Mouse (Mus musculus): ENCODE data around the gene Acox2.
A peak's percentile ranks its signal among the peaks of the same experiment; 100 is the strongest.
"Not testable (repeated sequence)": the region's sequence is repeated elsewhere in the genome, so short reads cannot be mapped to it uniquely, and the experiment has no call there.

Gene Acox2

DNA sequence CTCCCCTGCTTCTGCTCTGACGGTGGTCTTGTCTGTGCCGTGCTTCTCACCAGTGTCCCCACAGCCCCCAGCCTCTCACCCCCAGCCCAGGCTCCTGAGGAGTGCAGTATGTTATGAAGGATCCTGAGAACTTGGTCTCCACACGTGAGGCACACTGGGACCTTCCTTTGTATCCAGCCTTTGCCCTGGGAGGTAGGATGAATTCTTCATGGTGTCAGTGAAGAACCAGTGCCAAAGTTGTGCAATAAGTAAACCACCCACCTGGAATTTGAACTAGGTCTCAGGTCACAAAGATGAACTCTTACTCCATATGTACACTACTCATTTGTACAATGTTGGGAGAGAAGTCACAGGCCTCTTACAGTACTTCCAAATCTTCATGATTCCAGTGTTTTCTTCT is at the start of gene Acox2:
Acox2 (minus strand) TSS at position 188 of the 400 bp plus-strand sequence.
- no peak for DNase-seq

DNA sequence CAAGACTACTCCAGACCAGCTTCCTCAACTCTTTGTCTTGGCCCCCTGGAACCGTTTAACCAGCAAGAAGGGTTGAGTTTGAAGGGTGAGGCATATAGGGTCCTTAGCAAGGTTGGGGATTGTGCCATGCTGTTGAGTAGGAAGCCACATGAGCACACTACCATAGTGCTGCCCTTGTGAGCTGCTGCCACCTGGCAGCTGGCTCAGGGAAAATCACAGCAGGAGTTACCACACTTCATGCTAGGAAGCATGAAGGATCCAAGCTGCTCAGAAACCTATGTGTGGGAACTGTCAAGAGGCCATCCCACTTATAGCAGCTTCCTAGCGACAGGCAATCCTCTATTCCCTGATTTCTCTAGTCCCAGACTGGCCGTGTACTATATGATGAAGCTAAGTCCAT is 49.5 kb upstream of the Acox2 start:
- DNase-seq, result no peak

DNA sequence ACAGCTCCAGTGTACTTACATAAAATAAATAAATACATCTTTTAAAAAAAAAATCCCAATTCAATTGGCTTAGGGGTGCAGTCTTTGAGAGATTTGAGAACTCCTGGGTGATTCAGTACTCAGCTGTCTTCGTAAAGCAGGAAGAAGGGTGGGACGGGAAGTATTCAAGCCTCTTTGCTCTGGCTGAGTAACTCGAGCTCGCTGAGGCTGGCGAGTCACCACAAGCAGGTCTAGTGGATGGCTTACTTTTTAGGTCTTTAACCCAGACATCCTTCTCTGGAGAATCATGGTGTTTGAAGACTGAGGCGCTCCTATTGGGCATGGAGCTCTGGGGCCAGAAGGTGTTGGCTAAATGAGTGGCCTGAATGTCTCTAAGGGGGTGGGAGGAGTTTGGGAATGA is 47.7 kb upstream of the Acox2 start:
- DNase-seq, result no peak

DNA sequence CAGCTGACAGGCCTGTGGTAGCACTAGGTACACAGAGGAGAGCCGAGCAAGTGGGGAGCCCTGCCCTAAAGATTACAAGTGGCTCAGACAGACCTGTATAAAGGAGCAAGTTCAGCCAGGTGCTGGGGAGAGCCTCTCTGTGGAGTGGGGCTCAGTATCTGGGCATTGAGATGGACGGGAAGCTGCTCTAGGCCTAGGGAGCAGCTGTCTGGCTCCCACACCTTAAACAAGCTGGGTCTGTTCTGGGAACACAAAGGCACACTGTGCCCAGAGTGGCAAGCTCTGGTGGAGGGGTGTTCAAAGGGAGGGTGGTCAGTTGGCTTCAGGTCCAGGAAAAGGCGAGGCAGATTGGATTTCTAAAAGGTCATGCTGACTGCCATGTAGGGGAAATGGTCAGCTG is 45.9 kb upstream of the Acox2 start:
- DNase-seq, result no peak

DNA sequence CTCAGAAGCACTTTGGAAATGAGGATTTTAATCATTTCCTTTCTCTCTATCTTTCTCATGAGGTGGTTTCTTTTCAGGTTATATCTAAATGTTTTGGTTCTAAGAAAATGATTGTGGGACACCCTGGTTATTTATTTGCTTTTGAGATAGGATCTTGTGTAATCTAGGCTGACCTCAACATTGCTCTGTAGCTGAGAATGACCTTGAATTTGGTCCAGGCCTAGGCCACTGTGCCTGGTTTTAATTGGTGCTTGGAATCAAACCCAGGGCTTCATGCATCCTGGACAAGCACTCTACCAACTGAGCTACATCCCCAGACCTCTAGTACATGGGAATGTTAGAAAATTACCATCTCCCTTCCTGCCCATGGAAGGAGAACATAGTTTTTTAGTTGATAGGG is 44.9 kb upstream of the Acox2 start:
- DNase-seq, result no peak

DNA sequence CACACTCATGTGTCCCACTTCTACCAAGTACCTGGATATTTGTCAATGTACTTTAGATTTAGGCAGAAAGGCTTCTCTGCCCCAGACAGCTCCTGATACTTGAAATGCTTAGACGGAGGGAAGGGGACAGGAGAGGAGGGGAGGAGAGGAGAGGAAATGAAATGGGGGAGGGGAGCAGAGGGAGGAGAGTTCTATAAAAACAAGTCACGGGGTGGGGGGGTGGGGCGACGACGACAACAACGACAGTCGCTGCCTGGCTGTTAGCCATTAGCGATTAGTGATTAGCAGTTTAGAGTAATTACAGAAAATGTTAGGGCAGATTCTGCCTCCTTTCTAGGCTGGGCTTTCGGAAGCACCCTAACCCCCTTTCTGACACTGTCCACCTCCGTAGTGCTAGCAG is 43.5 kb upstream of the Acox2 start:
- no peak for DNase-seq

DNA sequence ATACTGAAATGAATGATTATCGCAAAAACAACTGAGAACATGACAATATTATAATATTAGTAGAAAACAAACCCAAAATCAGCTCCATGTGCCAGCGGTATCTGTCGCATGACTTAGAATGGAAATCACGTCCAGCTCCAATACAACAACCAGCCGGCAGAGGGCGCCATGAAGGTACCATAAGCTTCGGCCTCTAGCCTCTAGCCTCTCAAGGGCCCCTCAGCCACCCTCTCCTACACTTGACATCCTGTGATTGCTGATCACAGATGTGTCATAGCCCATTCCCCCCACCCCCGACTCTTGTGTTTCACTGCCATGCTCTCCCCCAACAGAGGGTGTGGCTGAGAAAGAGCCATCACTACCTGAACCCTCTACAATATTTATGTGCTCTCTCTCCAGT is 41.1 kb upstream of the Acox2 start:
- DNase-seq, result peak; percentile 79

DNA sequence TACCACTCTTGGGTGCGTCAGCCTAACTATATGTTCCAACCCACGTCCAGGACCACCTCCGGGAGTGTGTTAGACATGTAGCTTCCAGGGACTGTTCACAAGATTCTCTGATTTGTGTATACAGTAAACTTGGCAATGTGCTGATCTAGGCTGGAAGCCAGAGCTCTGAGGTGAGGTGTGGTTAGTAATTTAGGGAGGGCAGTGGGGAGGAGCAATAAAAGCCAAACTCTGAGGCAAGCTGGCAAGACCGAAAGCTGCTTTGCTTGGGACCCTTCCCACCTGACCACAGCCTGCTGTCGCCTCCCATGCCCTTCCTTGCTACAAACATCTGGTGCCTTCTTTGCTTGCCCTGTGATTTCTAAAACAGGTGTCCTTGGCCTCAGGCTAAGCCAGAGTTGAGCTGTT is 38.7 kb upstream of the Acox2 start:
- DNase-seq, result no peak

DNA sequence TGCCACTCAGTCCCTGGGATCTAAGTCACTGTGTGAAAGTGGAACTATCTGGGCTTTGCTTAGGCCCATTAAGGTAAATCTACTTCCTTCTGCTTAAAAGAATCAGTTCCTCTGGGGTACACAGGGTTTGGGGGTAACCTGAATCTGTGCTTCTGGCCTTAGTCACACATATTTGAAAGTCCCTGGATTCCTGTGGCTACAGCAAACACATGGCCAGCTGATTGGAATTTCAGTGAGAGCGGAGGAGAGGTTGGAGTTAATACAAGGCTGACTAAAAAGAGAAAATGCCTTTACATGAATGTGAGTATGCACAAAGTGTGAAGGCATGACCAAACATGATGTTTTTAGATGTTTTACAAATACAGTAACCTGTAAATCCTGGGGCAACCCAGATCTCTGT is 35.1 kb upstream of the Acox2 start:
- no peak for DNase-seq

DNA sequence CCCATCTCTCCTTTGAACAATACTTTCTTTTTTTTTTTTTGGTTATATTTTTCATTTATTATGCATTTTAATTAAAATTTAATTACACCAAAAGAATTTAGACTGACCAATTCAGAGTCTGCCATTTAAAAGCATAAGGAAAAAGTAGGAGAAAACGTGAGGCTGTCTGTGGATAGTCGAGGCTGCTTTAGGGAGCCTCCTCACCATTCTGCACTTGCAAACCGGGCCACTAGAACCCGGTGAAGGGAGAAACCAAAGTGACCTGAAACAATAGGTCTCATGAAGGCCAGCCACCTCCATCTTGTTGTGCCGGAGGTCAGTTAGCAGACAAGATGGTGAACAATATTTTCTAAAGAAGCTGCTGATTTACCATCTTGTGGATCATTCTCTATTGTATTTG is 27.4 kb upstream of the Acox2 start:
- peak; percentile 42 for DNase-seq

DNA sequence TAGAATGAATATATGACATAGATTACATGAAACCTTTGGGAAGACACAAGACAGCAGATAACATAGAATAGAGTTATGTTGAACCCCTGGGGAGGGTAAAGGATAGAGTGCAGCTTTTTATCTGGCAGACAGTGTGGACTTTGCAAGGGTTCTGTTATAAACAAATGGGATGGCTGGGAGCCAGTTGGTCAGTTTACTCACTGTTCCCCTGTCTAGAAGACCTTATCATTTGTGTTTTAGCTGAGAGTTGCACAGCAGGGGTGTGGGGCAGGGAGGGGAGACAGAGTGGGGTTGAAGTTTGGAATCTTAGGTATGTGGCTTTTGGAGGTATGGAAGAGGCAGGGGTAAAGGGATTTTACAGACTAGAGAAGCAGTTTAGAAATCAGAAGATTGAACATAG is 24.6 kb upstream of the Acox2 start:
- DNase-seq, result no peak

DNA sequence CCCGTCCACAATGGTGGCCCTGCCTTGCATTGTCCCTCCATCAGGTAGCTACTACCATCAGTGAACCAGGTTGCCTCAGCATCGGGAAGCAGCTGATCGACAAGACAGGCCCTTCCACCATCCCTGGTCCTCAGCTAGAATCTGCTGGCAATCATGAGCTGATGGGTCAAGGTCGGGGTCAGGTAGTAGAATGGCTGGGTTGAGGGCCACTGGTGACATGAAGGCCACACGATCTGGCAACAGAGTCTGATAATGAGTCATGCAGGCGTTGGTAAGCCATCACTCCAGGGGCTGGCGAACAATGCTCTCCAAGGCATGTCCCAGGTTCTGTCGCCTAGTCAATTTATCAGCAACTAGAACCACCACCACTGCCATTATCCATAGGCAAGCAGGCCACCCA is 12.1 kb upstream of the Acox2 start:
- not testable (repeated sequence) for DNase-seq

DNA sequence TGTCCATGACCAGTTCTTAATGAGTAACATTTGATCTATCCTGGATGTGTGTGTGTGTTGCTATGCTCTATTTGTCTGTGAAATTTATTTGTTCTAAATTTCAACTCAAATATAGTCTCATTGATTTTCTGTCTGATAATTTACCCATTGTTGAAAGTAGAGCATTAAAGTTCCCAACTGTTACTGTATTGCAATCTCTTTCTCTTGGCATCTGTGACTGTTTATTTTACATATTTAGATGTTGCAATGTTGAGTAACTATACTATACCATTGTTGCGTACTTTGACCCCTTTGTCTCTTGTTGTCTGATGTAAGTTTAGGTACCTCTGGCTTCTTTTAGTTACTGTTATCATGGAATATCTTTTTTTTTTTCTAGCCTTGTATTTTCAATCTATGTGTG is 5.2 kb upstream of the Acox2 start:
- DNase-seq, result no peak

DNA sequence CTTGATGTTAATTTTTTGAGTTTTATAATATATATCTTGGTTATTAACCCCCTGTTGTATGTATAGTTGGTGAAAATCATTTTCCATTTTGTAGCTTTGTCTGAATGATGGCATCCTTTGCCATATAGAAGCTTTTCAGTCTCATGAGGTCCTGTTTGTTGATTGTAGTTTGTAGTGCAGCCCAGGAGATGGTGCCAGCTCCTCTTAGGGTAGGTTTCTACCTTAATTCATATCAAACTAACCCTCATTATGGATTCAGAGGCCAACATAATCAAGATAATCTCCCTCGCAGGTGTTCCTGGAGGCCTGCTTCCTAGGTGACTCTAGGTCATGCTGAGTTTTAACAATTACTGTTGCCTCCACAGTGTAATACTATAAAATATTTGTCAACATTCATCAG is 3.1 kb upstream of the Acox2 start:
- no peak for DNase-seq

DNA sequence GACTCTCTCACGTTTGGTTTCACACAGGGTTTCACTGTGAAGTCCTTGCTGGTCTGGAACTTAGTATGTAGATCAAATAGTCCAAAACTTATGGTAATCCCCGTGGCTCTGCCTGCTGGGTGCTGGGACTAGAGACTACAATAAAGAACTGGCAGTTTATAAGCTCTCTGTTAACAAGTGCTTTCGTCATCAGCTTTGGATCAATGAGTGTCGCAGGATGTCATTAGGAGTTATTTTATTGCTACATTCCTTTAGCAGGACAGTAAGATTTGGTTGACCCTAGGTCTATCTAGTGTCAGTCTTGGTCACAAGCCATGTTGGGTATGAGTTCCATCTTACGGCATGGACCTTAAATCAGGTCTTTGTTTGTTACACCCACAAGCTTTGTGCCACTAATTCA is 1.1 kb upstream of the Acox2 start:
- DNase-seq, result no peak

DNA sequence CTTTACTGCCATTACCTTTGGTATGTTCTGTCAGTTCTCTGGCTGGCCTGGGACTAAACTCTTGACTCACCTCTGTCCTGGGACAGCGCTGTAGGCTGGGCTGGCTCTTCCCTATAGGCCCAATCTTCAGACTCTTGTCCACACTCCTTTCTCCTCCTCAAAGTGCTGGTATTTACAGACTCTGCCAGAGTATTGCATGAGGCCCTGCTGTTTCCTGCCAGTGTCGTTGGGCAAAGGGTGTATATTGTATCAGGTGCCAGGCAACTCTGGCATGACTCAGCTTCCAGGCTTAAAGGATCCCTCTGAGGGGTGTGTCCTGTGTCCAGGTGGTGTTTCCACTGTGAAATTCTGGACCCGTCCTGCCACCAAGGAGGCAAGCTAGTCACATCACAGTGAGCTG is 401 bp downstream of the Acox2 start:
- DNase-seq, result no peak

DNA sequence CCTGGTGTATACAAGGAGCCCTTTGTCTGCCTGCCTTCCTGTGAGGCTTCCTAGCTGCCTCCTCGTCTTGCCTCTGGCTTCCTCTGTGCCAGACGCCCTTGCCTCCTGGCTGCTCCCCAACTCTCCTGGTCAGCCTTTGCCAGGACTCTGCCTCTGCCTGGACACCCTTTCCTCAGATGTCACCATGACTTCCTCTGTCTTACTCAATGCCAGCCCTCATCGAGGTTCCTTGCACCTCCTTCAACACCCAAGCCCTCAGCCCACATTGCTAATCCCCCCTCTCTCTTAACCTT is 872 bp downstream of the Acox2 start:
- no peak for DNase-seq

DNA sequence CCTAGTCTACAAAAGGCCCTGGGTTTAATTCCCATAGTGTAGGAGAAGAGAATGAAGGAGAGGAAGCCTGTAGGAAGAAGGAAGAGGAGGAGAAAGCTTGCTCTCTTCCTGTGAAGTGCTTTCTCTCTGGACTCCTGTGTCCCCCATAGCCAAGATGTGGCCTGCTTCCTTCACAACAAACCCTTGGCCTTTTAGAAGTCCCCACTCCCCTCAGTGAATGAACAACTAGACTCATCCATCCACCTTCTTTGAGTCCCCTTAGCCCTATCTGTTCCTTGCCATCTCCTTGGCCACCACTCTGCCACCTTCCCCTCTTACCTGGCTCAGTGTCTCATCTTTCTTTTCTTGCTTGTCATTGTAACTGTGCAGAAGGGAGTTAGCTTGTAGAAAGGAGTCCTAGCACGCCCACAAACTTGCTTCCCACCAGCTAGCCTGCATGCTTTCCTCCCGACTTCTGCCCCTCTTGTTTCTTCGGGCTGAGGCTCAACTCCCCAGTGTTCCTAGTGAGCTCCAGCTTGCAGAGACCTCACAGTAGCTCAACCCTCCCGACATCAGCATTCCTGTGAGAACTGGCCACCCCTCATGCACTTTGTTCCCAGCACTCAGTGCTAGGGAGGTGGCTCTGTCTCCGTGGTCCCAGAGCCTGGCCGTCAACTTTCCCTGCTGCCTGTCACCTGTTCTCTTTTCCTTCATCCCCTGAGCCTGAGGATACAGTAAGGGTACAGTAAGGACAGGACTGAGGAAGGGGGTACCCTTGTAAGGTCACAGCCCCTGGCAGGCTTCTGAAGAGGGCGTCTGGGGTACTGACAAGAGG is 1.4 kb downstream of the Acox2 start:
- DNase-seq, result no peak

DNA sequence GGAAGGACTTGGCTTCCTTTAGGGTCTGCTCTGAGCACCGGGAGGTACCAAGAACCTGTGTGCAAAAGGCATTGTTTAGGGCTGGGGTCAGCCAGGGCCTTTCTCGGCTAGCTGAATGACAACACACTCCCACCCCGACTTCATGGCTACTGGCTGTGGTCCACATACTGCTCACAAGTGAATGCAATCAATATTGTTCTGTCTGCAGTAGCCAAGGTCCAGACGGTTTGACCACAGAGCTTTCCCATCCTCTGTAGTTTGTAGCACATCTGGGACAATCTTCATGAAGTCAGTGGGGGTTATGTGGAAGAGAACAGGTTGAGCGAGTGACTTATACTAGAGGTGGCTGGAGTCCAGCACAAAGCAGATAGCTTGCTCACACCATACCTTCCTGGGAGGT is 2.3 kb downstream of the Acox2 start:
- DNase-seq, result no peak

DNA sequence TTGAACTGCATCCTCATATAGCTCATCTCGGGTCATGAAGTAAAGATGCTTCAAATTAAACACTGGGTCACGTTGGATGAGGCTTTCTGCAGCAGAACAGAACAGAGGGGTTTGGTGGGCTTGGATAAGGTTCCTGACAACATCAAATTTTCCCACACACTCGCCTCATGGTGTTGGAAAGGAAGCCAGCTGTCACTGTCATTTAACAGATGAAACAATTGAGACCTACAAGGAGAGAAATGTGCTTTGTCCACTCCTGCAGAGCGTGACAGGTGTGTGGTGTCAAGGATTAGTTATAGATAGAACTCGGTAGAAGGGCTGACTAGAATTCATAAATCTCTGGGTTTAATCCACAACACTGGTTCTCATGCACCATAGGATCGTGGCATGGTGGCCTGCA is 3.1 kb downstream of the Acox2 start:
- DNase-seq, result no peak

DNA sequence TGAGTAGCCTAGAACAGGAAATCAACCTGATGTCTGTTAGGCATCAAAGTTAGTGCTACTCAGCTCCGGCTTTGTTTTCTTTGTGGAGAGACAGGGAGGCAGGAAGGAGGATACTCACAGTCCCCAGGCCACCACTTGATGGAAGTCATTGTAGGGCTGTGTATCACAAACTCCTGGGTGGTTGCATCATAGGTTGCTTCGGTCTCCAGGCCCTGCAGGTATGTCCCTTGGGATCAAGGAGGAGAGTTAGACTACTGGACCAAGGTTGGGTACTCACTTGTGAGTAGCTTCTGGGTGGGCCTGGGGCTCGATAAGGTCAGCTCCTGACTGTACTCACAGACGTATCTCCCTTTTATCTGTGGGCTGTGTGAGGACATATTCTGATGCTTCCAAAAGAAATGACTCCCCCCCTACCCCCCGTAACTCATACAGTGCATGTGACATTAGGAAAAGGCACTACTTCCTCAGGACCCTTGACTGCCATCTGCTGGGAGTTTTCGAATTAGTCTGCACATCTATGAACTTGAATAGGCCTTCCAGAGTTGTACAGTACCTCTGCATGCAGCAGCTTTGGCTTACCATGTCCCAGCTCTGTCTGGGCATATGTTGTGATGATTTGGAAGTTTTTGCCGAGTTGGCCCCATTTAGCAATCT is 4.0 kb downstream of the Acox2 start:
- peak; percentile 87 for DNase-seq

DNA sequence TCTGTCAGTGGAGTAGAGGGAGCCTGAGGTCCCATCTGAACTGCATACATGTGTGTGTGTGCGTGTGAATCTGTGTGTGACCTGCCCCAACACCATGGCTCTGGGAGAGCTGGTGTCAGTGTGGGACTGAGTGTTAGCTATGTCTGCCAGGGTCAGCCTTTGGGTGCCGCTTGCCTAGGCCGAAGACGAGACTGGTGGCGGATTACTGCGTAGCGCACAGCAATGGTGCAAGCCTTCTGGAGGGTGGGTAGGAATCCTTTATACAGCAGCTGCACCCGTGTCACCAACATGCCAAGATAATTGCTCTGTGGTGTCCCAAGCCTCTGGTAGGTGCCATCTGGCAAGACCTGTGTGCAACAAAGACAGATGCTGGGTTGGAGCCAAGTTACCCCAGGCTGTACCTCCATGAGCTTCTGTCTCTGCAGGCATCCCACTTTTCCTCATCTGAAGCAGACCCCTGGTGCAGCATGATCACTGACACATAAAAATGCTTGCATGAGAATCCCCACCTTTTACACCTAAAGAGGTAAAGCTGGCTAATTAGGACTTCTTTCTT is 7.7 kb downstream of the Acox2 start:
- no peak for DNase-seq

DNA sequence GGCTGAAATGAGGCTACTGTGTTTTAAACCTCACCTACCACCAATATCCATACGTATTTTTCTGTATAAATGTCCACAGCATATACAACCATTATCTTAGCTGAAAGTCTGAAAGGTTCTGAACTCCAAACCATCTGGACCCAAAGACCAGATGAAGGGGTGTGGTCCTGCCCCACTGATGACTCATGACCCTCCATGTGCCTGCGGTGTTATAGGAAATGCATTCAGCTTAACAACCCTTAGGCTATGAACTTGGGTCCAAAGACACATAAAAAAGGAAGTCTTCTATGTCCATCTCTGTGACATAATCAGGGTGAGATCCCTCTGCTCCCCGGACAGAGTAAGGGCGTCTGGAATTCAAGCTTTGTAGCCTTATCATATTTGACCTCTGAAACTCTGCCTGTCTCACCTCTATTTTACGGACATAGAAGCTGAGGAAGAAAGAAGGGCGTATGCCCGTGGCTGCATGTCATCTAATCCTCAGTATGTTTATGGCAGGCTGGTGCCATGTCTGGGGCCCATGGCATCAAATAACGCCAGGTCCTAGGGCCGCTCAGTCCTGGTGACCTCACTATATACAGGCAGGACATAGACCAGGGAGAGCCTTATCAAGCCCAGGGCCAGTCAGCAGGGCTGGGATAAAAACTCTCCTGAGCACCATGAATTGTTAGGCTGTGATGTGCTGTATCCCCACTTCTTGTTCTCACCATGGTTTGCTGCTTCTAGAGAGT is 8.8 kb downstream of the Acox2 start:
- DNase-seq, result no peak

DNA sequence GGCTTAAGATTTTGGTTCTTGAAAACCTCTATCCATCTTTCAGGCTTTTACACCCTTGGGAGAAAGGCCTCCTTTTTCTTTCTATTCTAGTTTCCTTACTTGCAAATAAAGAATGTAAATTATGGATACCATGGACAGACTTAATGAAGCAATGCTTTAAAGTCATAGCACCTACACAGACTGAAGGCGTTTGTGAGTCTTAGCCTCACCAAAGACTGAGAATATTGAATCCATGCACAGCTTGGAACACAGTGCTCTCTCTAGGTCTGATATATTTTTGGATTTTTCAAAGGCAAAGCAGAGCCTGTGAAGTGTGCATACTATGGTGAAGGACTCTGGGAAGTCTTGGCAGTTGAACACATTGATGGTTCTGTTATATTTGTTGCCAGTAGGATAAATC is 9.9 kb downstream of the Acox2 start:
- no peak for DNase-seq

Data from kidney, postnatal 10 days (tissue).